Mouse (Mus musculus) lung, postnatal 0 days (tissue): ENCODE measurements around the gene Nmrk1.

Source experiments
- CTCF ChIP-seq: IDR thresholded peaks from 2 replicates; pipeline ENCODE4 v1.5.1; 2016; ENCODE audit warnings: antibody characterized with exemption, mild to moderate bottlenecking
- EP300 ChIP-seq: IDR thresholded peaks from 2 replicates; pipeline ENCODE4 v1.6.1; 2016; ENCODE audit warnings: antibody characterized with exemption, mild to moderate bottlenecking, control low read depth

- TF ChIP-seq CTCF (no peak), EP300 (no peak)
Observed at GRCm38 (mm10) chr19:18614337-18614736, 17.4 kb upstream of the Nmrk1 start.
